Mouse (Mus musculus): ENCODE data around the gene Syne3.

DNA sequence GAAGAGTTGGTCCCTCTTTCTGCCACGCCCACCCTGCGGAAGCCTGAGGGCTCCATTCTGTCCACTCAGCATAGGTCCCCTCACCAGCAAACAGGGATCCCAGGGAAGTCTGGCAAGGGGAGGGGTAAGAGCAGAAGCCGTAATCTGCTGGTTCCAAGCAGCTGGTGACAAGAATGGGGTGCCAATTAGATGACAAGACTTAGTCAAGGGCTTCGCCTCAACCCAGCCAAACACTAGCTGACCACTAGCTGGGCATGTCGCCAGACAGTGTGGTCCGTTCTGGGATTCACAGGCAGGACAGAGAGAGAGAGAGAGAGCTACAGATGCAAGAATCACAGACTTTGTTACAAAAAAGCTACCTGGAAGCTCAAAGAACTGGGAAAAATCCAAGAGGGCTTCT lies 36.7 kb downstream of the Syne3 start:
- TF ChIP-seq ZC3H11A (IDR thresholded peaks at IDR 0.05; ENCODE audit: borderline replicate concordance, low read depth, low read length) (no peak), MAFK (IDR thresholded peaks at IDR 0.05; ENCODE audit: insufficient read depth, low read depth, low read length) (no peak), ZNF384 (IDR thresholded peaks at IDR 0.05; ENCODE audit: low read depth, low read length) (no peak), CHD2 (IDR thresholded peaks at IDR 0.05; ENCODE audit: low read depth, low read length) (no peak), HCFC1 (IDR thresholded peaks at IDR 0.05; ENCODE audit: borderline replicate concordance, insufficient read depth, low read length) (no peak)
